Mouse (Mus musculus) liver, embryonic 14.5 days (tissue): ENCODE measurements around the gene Sipa1l3. TPM values are rescaled to one million over a fixed set of nuclear protein-coding genes. Genes with fewer than 3 reads are reported as not detected.
A peak's percentile ranks its signal among the peaks of the same experiment; 100 is the strongest.

Experiments used
- ATAC-seq: fragments of 200-750 bp; cut with Nextera tagmentation; 2 replicates; pipeline ENCODE4 v1.8.0; 2017; ENCODE audit warnings: moderate number of reproducible peaks, mild to moderate bottlenecking, moderate library complexity; ENCODE audit not compliant: insufficient read depth
- DNase-seq, 3 experiments: peaks; one replicate each; pipeline ENCODE4 v3.0.0-alpha.2; 2012 to 2013; ENCODE audit warnings: low read depth in 3 of 3, low spot score in 3 of 3
- H3K27ac ChIP-seq: fragments of 300-500 bp; sonication (generic); 2 replicates; pipeline ENCODE4 v1.5.1; 2014; ENCODE audit warnings: moderate library complexity, mild to moderate bottlenecking, control low read depth, inconsistent platforms
- H3K27me3 ChIP-seq: fragments of 300-500 bp; sonication (generic); 2 replicates; pipeline ENCODE4 v1.6.1; 2014; ENCODE audit warnings: mild to moderate bottlenecking, low read length, moderate library complexity; ENCODE audit not compliant: control insufficient read depth, insufficient read depth
- H3K36me3 ChIP-seq: fragments of 300-500 bp; sonication (generic); replicated peaks from 2 replicates; pipeline ENCODE4 v1.6.1; 2014; ENCODE audit warnings: low read depth; ENCODE audit not compliant: control insufficient read depth, insufficient read depth
- H3K4me1 ChIP-seq, 2 experiments: fragments of 200-500 bp in 1 of 2; fragments of 300-500 bp in 1 of 2; sonication (generic) in 1 of 2; replicated peaks; 2 replicates each; pipeline ENCODE4 v1.6.1; 2012 to 2014; ENCODE audit warnings: antibody characterized with exemption in 1 of 2, inconsistent platforms in 1 of 2, low read length in 1 of 2; ENCODE audit not compliant: control insufficient read depth in 2 of 2, insufficient read depth in 2 of 2
- H3K4me2 ChIP-seq: fragments of 300-500 bp; sonication (generic); 2 replicates; pipeline ENCODE4 v1.6.1; 2014; ENCODE audit warnings: low read depth, mild to moderate bottlenecking, control low read depth, moderate library complexity
- H3K4me3 ChIP-seq, 2 experiments: fragments of 200-500 bp in 1 of 2; fragments of 300-500 bp in 1 of 2; sonication (generic) in 1 of 2; 2 replicates each; pipeline ENCODE4 v1.5.1; 2012 to 2014; ENCODE audit warnings: low read depth in 2 of 2, low read length in 2 of 2, mild to moderate bottlenecking in 2 of 2, control low read depth in 1 of 2, inconsistent platforms in 1 of 2, moderate library complexity in 1 of 2; ENCODE audit not compliant: insufficient read depth in 1 of 2
- H3K9ac ChIP-seq: fragments of 300-500 bp; sonication (generic); replicated peaks from 2 replicates; pipeline ENCODE4 v1.6.1; 2014; ENCODE audit warnings: mild to moderate bottlenecking, control low read depth, moderate library complexity
- H3K9me3 ChIP-seq: fragments of 300-500 bp; sonication (generic); 2 replicates; pipeline ENCODE4 v1.6.1; 2016; ENCODE audit warnings: low read length, mixed read lengths; ENCODE audit not compliant: control insufficient read depth
- CTCF ChIP-seq: IDR thresholded peaks from 2 replicates; pipeline ENCODE4 v1.5.1; 2016; ENCODE audit warnings: antibody characterized with exemption, low read depth, control low read depth
- EP300 ChIP-seq: IDR thresholded peaks from 2 replicates; pipeline ENCODE4 v1.6.1; 2016; ENCODE audit warnings: antibody characterized with exemption, low read depth
- WGBS: fragments of 180-500 bp; shearing (Covaris S2); extraction: QIAGEN DNeasy Blood & Tissue Kit; methylation state at CpG from one replicate; pipeline ENCODE4 v1.1.7; 2014; ENCODE audit not compliant: insufficient replicate concordance; 5-methylcytosine and 5-hydroxymethylcytosine counted together
- polyA plus RNA-seq, 2 experiments: library from polyadenylated mRNA; depleted of rRNA in 1 of 2; stranded (reverse) in 1 of 2; unstranded in 1 of 2; fragments of >200 nt; fragmentation: Nextera tagmentation in 1 of 2; extraction: Ambion mirVana in 1 of 2; gene quantifications; 2 replicates each; pipeline versions ENCODE4 v1.2.1 to v1.2.3; 2012 to 2014

Gene Sipa1l3
- polyA plus RNA-seq, 2 experiments, result 1.8 to 4.9 TPM

DNA sequence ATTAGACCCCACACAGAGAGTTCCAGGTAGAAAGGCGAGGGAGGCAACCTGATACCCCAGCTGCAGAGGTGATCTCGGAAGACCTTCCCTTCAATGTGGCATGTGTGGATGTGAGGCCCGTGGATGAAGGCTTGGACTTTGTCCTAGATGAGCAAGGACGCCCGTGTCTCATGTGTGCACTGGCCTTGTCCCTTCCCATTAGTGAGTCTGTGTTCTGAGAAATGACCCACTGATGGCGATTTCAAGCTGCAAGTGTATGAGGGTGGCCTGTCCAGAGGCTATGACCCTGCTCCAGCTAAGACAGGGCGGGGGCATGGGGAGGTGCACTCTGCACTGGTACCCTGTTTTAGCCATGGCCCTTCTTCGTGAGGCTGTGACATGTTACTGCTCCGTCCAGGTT, 178.2 kb downstream of the Sipa1l3 start:
- Histone ChIP-seq H3K9me3 (no peaks in the 10 kb centered on the region), H3K4me3 (no peak overlapping the region), H3K36me3 (no peaks in the 10 kb centered on the region), H3K9ac (no peak overlapping the region), H3K27me3 (no peaks in the 10 kb centered on the region), H3K4me2 (no peak overlapping the region), H3K27ac (peak overlapping the region; percentile 90), H3K4me1 (peaks cover 38 to 64% of the 10 kb centered on the region in 2 experiments)
- DNase-seq, result no peak
- TF ChIP-seq EP300 (no peak), CTCF (no peak)
- WGBS, result 82% methylated on average over 9 of the region's 9 CpGs
- ATAC-seq, result no peak

DNA sequence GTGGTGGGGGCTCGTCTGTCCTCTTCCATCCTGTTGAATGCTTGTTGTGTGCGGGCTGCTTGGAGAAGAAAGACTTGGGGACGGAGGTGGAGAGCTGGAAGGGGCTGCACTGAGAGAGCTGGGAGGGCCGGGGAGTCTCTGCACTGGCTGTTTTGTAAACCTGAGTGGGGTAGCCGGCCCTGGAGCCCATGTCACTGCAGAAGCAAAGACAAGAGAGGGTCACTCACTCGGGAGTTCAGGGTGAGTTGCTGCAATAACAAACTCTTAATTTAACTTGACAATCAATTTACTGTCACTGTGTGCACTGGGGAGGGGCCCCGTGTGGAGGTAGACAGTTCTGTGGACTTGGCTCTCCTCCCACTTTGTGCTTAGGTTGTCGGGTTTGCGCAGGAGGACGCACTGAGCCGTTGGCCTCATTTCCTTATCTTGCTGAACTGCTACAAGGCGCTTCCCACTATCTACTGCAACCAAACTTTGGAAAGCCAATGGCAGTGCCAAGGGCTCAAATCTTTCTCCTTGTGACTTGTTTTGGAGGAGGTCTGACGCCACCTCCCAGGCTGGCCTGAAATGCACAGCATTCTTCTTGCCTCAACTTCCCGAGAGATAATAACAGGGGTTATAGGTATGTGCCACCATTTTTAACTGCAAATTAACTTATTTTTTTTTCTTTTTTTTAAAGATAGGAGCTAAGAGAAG, 179.3 kb downstream of the Sipa1l3 start:
- no peaks in the 10 kb centered on the region for H3K27me3 ChIP-seq
- DNase-seq (peak; percentile 75 to 77 (median 76)), ATAC-seq (peak; percentile 89)
- peak overlapping the region; percentile 44 for H3K9ac ChIP-seq
- TF ChIP-seq CTCF (no peak), EP300 (peak; percentile 95)
- 11% methylated on average over 14 of the region's 14 CpGs for WGBS
- H3K4me1 ChIP-seq, result peaks cover 38 to 72% of the 10 kb centered on the region in 2 experiments
- peak overlapping the region; percentile 70 for H3K4me2 ChIP-seq
- peak overlapping the region; percentile 30 to 38 for H3K4me3 ChIP-seq
- peak overlapping the region; percentile 90 for H3K27ac ChIP-seq
- no peaks in the 10 kb centered on the region for H3K9me3 ChIP-seq
- no peaks in the 10 kb centered on the region for H3K36me3 ChIP-seq

DNA sequence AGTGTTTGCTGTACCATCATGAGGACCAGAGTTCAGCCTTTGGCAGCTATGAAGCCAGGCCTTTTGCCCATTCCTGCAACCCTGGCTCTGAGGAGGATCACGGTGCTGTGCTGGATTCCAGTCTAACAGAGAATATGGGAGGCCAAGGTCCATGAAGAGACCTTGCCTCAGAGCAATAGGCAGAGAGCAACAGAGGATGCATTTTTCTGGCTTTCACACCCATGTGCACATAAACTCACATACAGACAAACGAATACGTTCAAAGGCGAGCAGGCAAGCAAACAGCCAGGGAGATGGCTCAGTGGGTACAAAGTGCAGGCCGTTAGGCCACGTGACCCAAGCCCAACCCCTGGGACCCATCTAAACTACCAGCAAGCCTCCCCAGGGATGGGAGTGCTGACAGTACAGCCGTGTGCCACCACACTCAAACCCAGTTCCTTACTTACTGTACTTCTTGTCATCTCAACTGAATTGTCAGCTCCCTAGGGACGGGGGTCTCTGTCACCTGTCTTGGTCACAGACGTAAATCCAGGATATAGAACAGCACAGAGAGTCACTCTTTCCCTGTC, 180.0 kb downstream of the Sipa1l3 start:
- Histone ChIP-seq H3K36me3 (no peaks in the 10 kb centered on the region), H3K4me3 (peak overlapping the region; percentile 30 to 38), H3K27me3 (no peaks in the 10 kb centered on the region), H3K9me3 (no peaks in the 10 kb centered on the region), H3K9ac (peak overlapping the region; percentile 44), H3K27ac (peak overlapping the region; percentile 90), H3K4me1 (peaks cover 43 to 72% of the 10 kb centered on the region in 2 experiments), H3K4me2 (peak overlapping the region; percentile 70)
- 22% methylated on average over 9 of the region's 9 CpGs for WGBS
- DNase-seq (no peak), ATAC-seq (peak; percentile 59)
- TF ChIP-seq CTCF (no peak), EP300 (0 out of 2 replicates have a peak, but pooled peaks have one; percentile 11)

DNA sequence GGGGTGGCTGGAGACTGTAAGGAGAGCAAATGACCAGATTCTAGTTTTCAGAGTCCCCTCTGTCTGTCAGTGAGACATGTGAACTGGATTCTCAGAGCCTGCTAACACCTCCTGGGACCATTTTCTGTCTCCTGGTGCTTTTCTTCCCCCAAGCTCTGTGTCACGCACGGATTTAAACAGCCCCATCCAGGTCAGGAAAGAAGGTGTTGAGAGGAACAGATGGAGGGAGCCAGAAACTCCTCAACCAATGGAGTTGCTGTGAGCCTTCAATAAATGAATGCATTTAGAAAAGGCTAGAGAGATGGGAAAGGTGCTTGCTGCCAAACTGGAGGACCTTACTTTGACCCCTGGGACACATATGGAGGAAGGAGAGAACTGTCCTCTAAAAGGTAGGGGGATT, 180.7 kb downstream of the Sipa1l3 start:
- H3K4me2 ChIP-seq, result peak overlapping the region; percentile 70
- H3K27ac ChIP-seq, result peak overlapping the region; percentile 90
- peaks cover 44 to 70% of the 10 kb centered on the region in 2 experiments for H3K4me1 ChIP-seq
- H3K27me3 ChIP-seq, result no peaks in the 10 kb centered on the region
- no peaks in the 10 kb centered on the region for H3K36me3 ChIP-seq
- H3K4me3 ChIP-seq, result peak overlapping the region; percentile 4 to 38; a peak in 2 of 4 replicates
- no peaks in the 10 kb centered on the region for H3K9me3 ChIP-seq
- WGBS, result 89% methylated on average over 2 of the region's 2 CpGs
- no peak for DNase-seq
- TF ChIP-seq CTCF (no peak), EP300 (no peak)
- ATAC-seq, result no peak
- H3K9ac ChIP-seq, result peak overlapping the region; percentile 44

DNA sequence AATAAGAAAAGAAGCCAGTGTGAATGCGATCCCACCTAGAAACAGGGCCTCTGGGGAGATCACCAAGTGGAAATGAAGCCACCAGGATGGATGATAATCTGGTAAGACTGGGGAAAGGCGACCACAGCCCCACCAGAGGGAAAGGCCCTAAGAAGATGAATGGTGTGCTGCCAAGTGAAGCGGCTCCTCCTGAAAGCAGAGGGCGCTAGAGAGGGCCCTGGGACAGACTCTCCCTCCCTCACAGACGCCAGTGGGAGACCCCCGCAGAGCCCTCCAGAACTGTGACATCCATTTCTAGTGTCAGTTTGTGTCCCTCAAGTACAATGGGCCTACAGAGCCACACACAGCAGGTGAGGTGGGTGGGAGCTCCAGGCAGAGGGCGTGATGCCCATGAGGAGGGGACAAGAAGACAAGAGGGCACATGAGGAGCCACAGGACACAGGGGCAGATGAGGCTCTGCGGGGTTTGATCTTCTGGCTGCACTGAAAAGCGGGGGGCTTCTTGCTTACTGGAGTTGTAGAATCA, 181.6 kb downstream of the Sipa1l3 start:
- H3K4me1 ChIP-seq, result peaks cover 39 to 61% of the 10 kb centered on the region in 2 experiments
- no peak overlapping the region for H3K4me3 ChIP-seq
- no peak for ATAC-seq
- DNase-seq, result no peak
- TF ChIP-seq CTCF (peak; percentile 66), EP300 (no peak)
- H3K36me3 ChIP-seq, result no peaks in the 10 kb centered on the region
- 63% methylated on average over 9 of the region's 9 CpGs for WGBS
- H3K4me2 ChIP-seq, result no peak overlapping the region
- no peak overlapping the region for H3K9ac ChIP-seq
- H3K27me3 ChIP-seq, result no peaks in the 10 kb centered on the region
- no peak overlapping the region for H3K27ac ChIP-seq
- no peaks in the 10 kb centered on the region for H3K9me3 ChIP-seq
